Mouse (Mus musculus) natural killer cell, adult 2 months (primary cell): Measurements from ENCODE around the gene Cep350.
"Not testable (repeated sequence)": the region's sequence is repeated elsewhere in the genome, so short reads cannot be mapped to it uniquely, and the experiment has no call there.

Source experiments
- DNase-seq, 2 experiments: peaks; one replicate each; pipeline ENCODE4 v3.0.0; 2022; ENCODE audit warnings: low spot score in 2 of 2

The Cep350 gene

GRCm38 (mm10) chr1:155886846-155887245 lies 86.2 kb downstream of the Cep350 start:
- DNase-seq = no peak

- DNase-seq = not testable (repeated sequence)
Observed at GRCm38 (mm10) chr1:155882646-155883231, 90.3 kb downstream of the Cep350 start.

- no peak for DNase-seq
Observed at GRCm38 (mm10) chr1:155879596-155879995, 93.5 kb downstream of the Cep350 start.

GRCm38 (mm10) chr1:155862967-155863366 lies 110.1 kb downstream of the Cep350 start:
- no peak for DNase-seq

- DNase-seq = no peak
Observed at GRCm38 (mm10) chr1:155854926-155855702, 117.9 kb downstream of the Cep350 start.

- no peak for DNase-seq
Observed at GRCm38 (mm10) chr1:155853009-155853408, 120.0 kb downstream of the Cep350 start.

GRCm38 (mm10) chr1:155844235-155844634 lies 128.8 kb downstream of the Cep350 start:
- DNase-seq = no peak

GRCm38 (mm10) chr1:155843538-155843937 lies 129.5 kb downstream of the Cep350 start:
- no peak for DNase-seq

GRCm38 (mm10) chr1:155835667-155836066 lies 137.4 kb downstream of the Cep350 start:
- no peak for DNase-seq

- no peak for DNase-seq
Observed at GRCm38 (mm10) chr1:155833610-155834009, 139.4 kb downstream of the Cep350 start.

GRCm38 (mm10) chr1:155831958-155832357 lies 141.1 kb downstream of the Cep350 start:
- DNase-seq = no peak

- no peak for DNase-seq
Observed at GRCm38 (mm10) chr1:155830861-155831260, 142.2 kb downstream of the Cep350 start.

- no peak for DNase-seq
Observed at GRCm38 (mm10) chr1:155827703-155828295, 145.3 kb downstream of the Cep350 start.

GRCm38 (mm10) chr1:155826803-155827395 lies 146.2 kb downstream of the Cep350 start:
- DNase-seq = no peak

- DNase-seq = no peak
Observed at GRCm38 (mm10) chr1:155825940-155826716, 146.9 kb downstream of the Cep350 start.

GRCm38 (mm10) chr1:155820646-155821045 lies 152.4 kb downstream of the Cep350 start:
- no peak for DNase-seq

- DNase-seq = no peak
Observed at GRCm38 (mm10) chr1:155816167-155816566, 156.9 kb downstream of the Cep350 start.

GRCm38 (mm10) chr1:155812581-155813499 lies 160.2 kb downstream of the Cep350 start, which contains the start of gene Qsox1:
Gene Qsox1, minus strand, starts transcription at chr1:155812889.
- peak; percentile 77 to 85 for DNase-seq

GRCm38 (mm10) chr1:155811995-155812580 lies 161.0 kb downstream of the Cep350 start:
- DNase-seq = no peak

GRCm38 (mm10) chr1:155810616-155811015 lies 162.4 kb downstream of the Cep350 start:
- DNase-seq = no peak
